Mouse (Mus musculus) kidney, embryonic 16.5 days (tissue): ENCODE data around the gene Etv4. TPM values are rescaled to one million over a fixed set of nuclear protein-coding genes. Genes with fewer than 3 reads are reported as not detected.
A peak's percentile ranks its signal among the peaks of the same experiment; 100 is the strongest.

ENCODE experiments used
- ATAC-seq: fragments of 200-750 bp; cut with Nextera tagmentation; 2 replicates; pipeline ENCODE4 v1.8.0; 2017; ENCODE audit warnings: moderate TSS enrichment; ENCODE audit not compliant: low FRiP score, low TSS enrichment
- H3K27ac ChIP-seq: fragments of 300-500 bp; sonication (generic); 2 replicates; pipeline ENCODE4 v1.5.1; 2014; ENCODE audit warnings: low read length
- H3K27me3 ChIP-seq: fragments of 300-500 bp; sonication (generic); 2 replicates; pipeline ENCODE4 v1.6.1; 2014; ENCODE audit warnings: low read length, control low read depth, mixed read lengths; ENCODE audit not compliant: insufficient read depth
- H3K36me3 ChIP-seq: fragments of 300-500 bp; sonication (generic); 2 replicates; pipeline ENCODE4 v1.6.1; 2014; ENCODE audit warnings: low read length, control low read depth, mixed read lengths; ENCODE audit not compliant: insufficient read depth
- H3K4me1 ChIP-seq: fragments of 300-500 bp; sonication (generic); 2 replicates; pipeline ENCODE4 v1.6.1; 2014; ENCODE audit warnings: low read length, control low read depth, mixed read lengths; ENCODE audit not compliant: insufficient read depth
- H3K4me2 ChIP-seq: fragments of 300-500 bp; sonication (generic); replicated peaks from 2 replicates; pipeline ENCODE4 v1.6.1; 2014; ENCODE audit warnings: low read depth, low read length
- H3K4me3 ChIP-seq: fragments of 300-500 bp; sonication (generic); 2 replicates; pipeline ENCODE4 v1.5.1; 2014; ENCODE audit warnings: mild to moderate bottlenecking, low read length
- H3K9ac ChIP-seq: fragments of 300-500 bp; sonication (generic); replicated peaks from 2 replicates; pipeline ENCODE4 v1.6.1; 2014; ENCODE audit warnings: low read length
- H3K9me3 ChIP-seq: fragments of 300-500 bp; sonication (generic); 2 replicates; pipeline ENCODE4 v1.6.1; 2016; ENCODE audit warnings: low read length, control low read depth
- WGBS: fragments of 180-500 bp; shearing (Covaris S2); extraction: QIAGEN DNeasy Blood & Tissue Kit; methylation state at CpG from one replicate; pipeline ENCODE4 v1.1.7; 2014; 5-methylcytosine and 5-hydroxymethylcytosine counted together
- polyA plus RNA-seq: library from polyadenylated mRNA; unstranded; fragments of >200 nt; fragmentation: Nextera tagmentation; extraction: Ambion mirVana; gene quantifications from 2 replicates; pipeline ENCODE4 v1.2.1, GENCODE M21; 2015

The Etv4 gene
- polyA plus RNA-seq, 1 experiment from 2014 or later, result 51.0 TPM

GRCm38 (mm10) chr11:101772027-101772426, 13.1 kb downstream of the Etv4 start:
- 8% methylated on average over 5 of the region's 5 CpGs for WGBS
- Histone ChIP-seq H3K36me3 (peaks cover 19% of the 10 kb centered on the region), H3K4me2 (peak overlapping the region; percentile 55), H3K27ac (peak overlapping the region; percentile 82), H3K4me1 (peaks cover 21% of the 10 kb centered on the region), H3K9me3 (no peaks in the 10 kb centered on the region), H3K4me3 (no peak overlapping the region), H3K9ac (no peak overlapping the region), H3K27me3 (no peaks in the 10 kb centered on the region)
- no peak; the same call in 1 of the 2 replicates for ATAC-seq

GRCm38 (mm10) chr11:101770266-101770665, 14.9 kb downstream of the Etv4 start:
- H3K4me3 ChIP-seq, result no peak overlapping the region
- no peak overlapping the region for H3K4me2 ChIP-seq
- H3K27ac ChIP-seq, result no peak overlapping the region
- H3K9ac ChIP-seq, result no peak overlapping the region
- no peak for ATAC-seq
- 93% methylated on average over 12 of the region's 12 CpGs for WGBS
- no peaks in the 10 kb centered on the region for H3K27me3 ChIP-seq
- peaks cover 35% of the 10 kb centered on the region for H3K36me3 ChIP-seq
- H3K4me1 ChIP-seq, result peaks cover 21% of the 10 kb centered on the region
- H3K9me3 ChIP-seq, result no peaks in the 10 kb centered on the region

GRCm38 (mm10) chr11:101768721-101769120, 16.4 kb downstream of the Etv4 start:
- Histone ChIP-seq H3K36me3 (peaks cover 48% of the 10 kb centered on the region), H3K4me2 (no peak overlapping the region), H3K27me3 (no peaks in the 10 kb centered on the region), H3K4me3 (no peak overlapping the region), H3K27ac (no peak overlapping the region), H3K9me3 (no peaks in the 10 kb centered on the region), H3K9ac (no peak overlapping the region), H3K4me1 (peaks cover 21% of the 10 kb centered on the region)
- ATAC-seq, result no peak
- 82% methylated on average over 6 of the region's 6 CpGs for WGBS

GRCm38 (mm10) chr11:101767326-101767725, 17.8 kb downstream of the Etv4 start:
- no peak overlapping the region for H3K4me3 ChIP-seq
- no peak overlapping the region for H3K4me2 ChIP-seq
- H3K27me3 ChIP-seq, result no peaks in the 10 kb centered on the region
- H3K9me3 ChIP-seq, result no peaks in the 10 kb centered on the region
- peaks cover 9% of the 10 kb centered on the region for H3K4me1 ChIP-seq
- no peak overlapping the region; the same call in 1 of the 2 replicates for H3K27ac ChIP-seq
- ATAC-seq, result no peak
- no peak overlapping the region for H3K9ac ChIP-seq
- WGBS, result 68% methylated on average over 5 of the region's 5 CpGs
- H3K36me3 ChIP-seq, result peaks cover 50% of the 10 kb centered on the region

GRCm38 (mm10) chr11:101764546-101764945, 20.6 kb downstream of the Etv4 start:
- Histone ChIP-seq H3K27me3 (no peaks in the 10 kb centered on the region), H3K4me1 (no peaks in the 10 kb centered on the region), H3K4me2 (no peak overlapping the region), H3K36me3 (peaks cover 50% of the 10 kb centered on the region), H3K9ac (no peak overlapping the region), H3K9me3 (no peaks in the 10 kb centered on the region), H3K4me3 (no peak overlapping the region), H3K27ac (no peak overlapping the region)
- no peak for ATAC-seq
- 86% methylated on average over 8 of the region's 8 CpGs for WGBS

GRCm38 (mm10) chr11:101763723-101764122, 21.4 kb downstream of the Etv4 start:
- no peak overlapping the region for H3K27ac ChIP-seq
- H3K4me1 ChIP-seq, result no peaks in the 10 kb centered on the region
- 41% methylated on average over 7 of the region's 7 CpGs for WGBS
- no peak overlapping the region for H3K4me3 ChIP-seq
- peak; percentile 31; the same call in 1 of the 2 replicates for ATAC-seq
- no peaks in the 10 kb centered on the region for H3K9me3 ChIP-seq
- H3K27me3 ChIP-seq, result no peaks in the 10 kb centered on the region
- H3K36me3 ChIP-seq, result peaks cover 56% of the 10 kb centered on the region
- no peak overlapping the region for H3K9ac ChIP-seq
- H3K4me2 ChIP-seq, result no peak overlapping the region

GRCm38 (mm10) chr11:101759530-101759929, 25.6 kb downstream of the Etv4 start:
- Histone ChIP-seq H3K36me3 (peaks cover 54% of the 10 kb centered on the region), H3K4me3 (no peak overlapping the region)
- no peak for ATAC-seq

GRCm38 (mm10) chr11:101758431-101758830, 26.7 kb downstream of the Etv4 start:
- H3K4me2 ChIP-seq, result no peak overlapping the region
- H3K9me3 ChIP-seq, result no peaks in the 10 kb centered on the region
- H3K36me3 ChIP-seq, result peaks cover 56% of the 10 kb centered on the region
- H3K9ac ChIP-seq, result no peak overlapping the region
- H3K27ac ChIP-seq, result no peak overlapping the region
- no peaks in the 10 kb centered on the region for H3K4me1 ChIP-seq
- 85% methylated on average over 5 of the region's 5 CpGs for WGBS
- ATAC-seq, result no peak
- H3K27me3 ChIP-seq, result no peaks in the 10 kb centered on the region
- no peak overlapping the region for H3K4me3 ChIP-seq

More at GRCm38 (mm10) chr11:101759530-101759929, 25.6 kb downstream of the Etv4 start:
- Histone ChIP-seq H3K27me3 (no peaks in the 10 kb centered on the region), H3K9ac (no peak overlapping the region), H3K9me3 (no peaks in the 10 kb centered on the region), H3K4me1 (no peaks in the 10 kb centered on the region), H3K4me2 (no peak overlapping the region), H3K27ac (no peak overlapping the region)
- 97% methylated on average over 3 of the region's 3 CpGs for WGBS

GRCm38 (mm10) chr11:101757366-101757765, 27.8 kb downstream of the Etv4 start:
- Histone ChIP-seq H3K27me3 (no peaks in the 10 kb centered on the region), H3K9ac (no peak overlapping the region), H3K27ac (peak overlapping the region; percentile 9; the same call in 1 of the 2 replicates), H3K4me2 (no peak overlapping the region), H3K4me3 (no peak overlapping the region), H3K4me1 (no peaks in the 10 kb centered on the region), H3K9me3 (no peaks in the 10 kb centered on the region), H3K36me3 (peaks cover 66% of the 10 kb centered on the region)
- WGBS, result 86% methylated on average over 8 of the region's 8 CpGs
- ATAC-seq, result no peak

GRCm38 (mm10) chr11:101756616-101757015, 28.6 kb downstream of the Etv4 start:
- no peak for ATAC-seq
- H3K9ac ChIP-seq, result no peak overlapping the region
- peaks cover 65% of the 10 kb centered on the region for H3K36me3 ChIP-seq
- H3K4me2 ChIP-seq, result no peak overlapping the region
- no peak overlapping the region for H3K27ac ChIP-seq
- WGBS, result 94% methylated on average over 8 of the region's 8 CpGs
- no peaks in the 10 kb centered on the region for H3K9me3 ChIP-seq
- no peaks in the 10 kb centered on the region for H3K27me3 ChIP-seq
- no peaks in the 10 kb centered on the region for H3K4me1 ChIP-seq
- no peak overlapping the region for H3K4me3 ChIP-seq
